Comparison of ENCODE assay signal across 21 mouse cellular contexts in genomic region chr4:83058617-83059016, GRCm38 (mm10). TPM values are rescaled to one million over a fixed set of nuclear protein-coding genes. Genes with fewer than 3 reads are reported as not detected.
A peak's percentile ranks its signal among the peaks of the same experiment; 100 is the strongest.
DNase-seq lines count a peak whose midpoint lies in the region; ATAC-seq lines count a peak whose summit lies in the region.
"Had no signal": no experiment of that assay in that cellular context is flagged by ENCODE, and none has a peak within 500 bp of the region (broad histone marks: within the 10 kb centered on the region; RNA-seq: fewer than 3 reads in every experiment).

No protein-coding gene starts in this region.

- no peaks in the 10 kb centered on the region for H3K27me3 ChIP-seq in hindbrain, embryonic 11.5 days (ENCODE audit: control insufficient read depth, insufficient read depth, low read length)
- no peaks in the 10 kb centered on the region for H3K27me3 ChIP-seq in hindbrain, embryonic 13.5 days
- H3K27me3 ChIP-seq in neural tube, embryonic 11.5 days (ENCODE audit: control insufficient read depth, insufficient read depth, low read length), result no peaks in the 10 kb centered on the region
- H3K27me3 ChIP-seq in limb, embryonic 10.5 days (ENCODE audit: low read depth, poor library complexity, severe bottlenecking), result no peaks in the 10 kb centered on the region
- no peaks in the 10 kb centered on the region for H3K27me3 ChIP-seq in forebrain, embryonic 13.5 days
- H3K27me3 ChIP-seq: embryonic facial prominence, embryonic 12.5 days; forebrain, embryonic 12.5 days; stomach, embryonic 15.5 days had no signal

- H3K4me1 ChIP-seq in hindbrain, embryonic 11.5 days (replicated peaks; ENCODE audit: control insufficient read depth, insufficient read depth, low read length), result no peaks in the 10 kb centered on the region
- H3K4me1 ChIP-seq in hindbrain, embryonic 13.5 days (replicated peaks), result no peaks in the 10 kb centered on the region; the same call in 1 of the 2 replicates
- no peaks in the 10 kb centered on the region for H3K4me1 ChIP-seq in neural tube, embryonic 11.5 days (ENCODE audit: control insufficient read depth, insufficient read depth, low read length)
- peaks cover 21% of the 10 kb centered on the region for H3K4me1 ChIP-seq in limb, embryonic 10.5 days
- no peaks in the 10 kb centered on the region for H3K4me1 ChIP-seq in forebrain, embryonic 13.5 days
- H3K4me1 ChIP-seq: stomach, embryonic 15.5 days had no signal

- 34% methylated on average over 2 of the region's 2 CpGs for WGBS in hindbrain, embryonic 11.5 days
- 7% methylated on average over 2 of the region's 2 CpGs for WGBS in hindbrain, embryonic 13.5 days
- WGBS in neural tube, embryonic 11.5 days, result 33% methylated on average over 2 of the region's 2 CpGs
- 89% methylated on average over 2 of the region's 2 CpGs for WGBS in limb, embryonic 10.5 days
- 37% methylated on average over 2 of the region's 2 CpGs for WGBS in forebrain, embryonic 13.5 days

- no peaks in the 10 kb centered on the region for H3K36me3 ChIP-seq in hindbrain, embryonic 11.5 days (ENCODE audit: control insufficient read depth, insufficient read depth, low read length)
- H3K36me3 ChIP-seq in hindbrain, embryonic 13.5 days, result no peaks in the 10 kb centered on the region
- H3K36me3 ChIP-seq in neural tube, embryonic 11.5 days (ENCODE audit: control insufficient read depth, insufficient read depth, low read length), result no peaks in the 10 kb centered on the region
- H3K36me3 ChIP-seq in limb, embryonic 10.5 days, result no peaks in the 10 kb centered on the region
- no peaks in the 10 kb centered on the region for H3K36me3 ChIP-seq in forebrain, embryonic 13.5 days (ENCODE audit: poor library complexity, severe bottlenecking)
- H3K36me3 ChIP-seq: embryonic facial prominence, embryonic 12.5 days; forebrain, embryonic 12.5 days; heart, embryonic 10.5 days; stomach, embryonic 15.5 days had no signal

- ATAC-seq in hindbrain, embryonic 11.5 days (ENCODE audit: low FRiP score), result peak; percentile 91
- ATAC-seq in hindbrain, embryonic 13.5 days (ENCODE audit: low FRiP score), result no peak
- 0 out of 2 replicates have a peak, but pooled peaks have one; percentile 48 for ATAC-seq in neural tube, embryonic 11.5 days (ENCODE audit: insufficient read depth, low FRiP score, low TSS enrichment)
- no peak for ATAC-seq in forebrain, embryonic 13.5 days

- H3K4me2 ChIP-seq in hindbrain, embryonic 11.5 days (replicated peaks; ENCODE audit: low read depth, low read length), result no peak overlapping the region
- no peak overlapping the region for H3K4me2 ChIP-seq in hindbrain, embryonic 13.5 days
- no peak overlapping the region for H3K4me2 ChIP-seq in neural tube, embryonic 11.5 days (ENCODE audit: low read depth)
- no peak overlapping the region for H3K4me2 ChIP-seq in forebrain, embryonic 13.5 days
- H3K4me2 ChIP-seq: embryonic facial prominence, embryonic 12.5 days; forebrain, embryonic 12.5 days; stomach, embryonic 15.5 days had no signal

- H3K9ac ChIP-seq in hindbrain, embryonic 11.5 days (ENCODE audit: low read depth, low read length), result no peak overlapping the region
- no peak overlapping the region for H3K9ac ChIP-seq in hindbrain, embryonic 13.5 days
- H3K9ac ChIP-seq in neural tube, embryonic 11.5 days (ENCODE audit: low read length), result no peak overlapping the region
- H3K9ac ChIP-seq in forebrain, embryonic 13.5 days, result no peak overlapping the region
- H3K9ac ChIP-seq: embryonic facial prominence, embryonic 12.5 days; forebrain, embryonic 12.5 days; stomach, embryonic 15.5 days had no signal

- no peaks in the 10 kb centered on the region for H3K9me3 ChIP-seq in hindbrain, embryonic 11.5 days (ENCODE audit: control insufficient read depth, low read length)
- H3K9me3 ChIP-seq in hindbrain, embryonic 13.5 days, result no peaks in the 10 kb centered on the region
- no peaks in the 10 kb centered on the region for H3K9me3 ChIP-seq in neural tube, embryonic 11.5 days (ENCODE audit: control insufficient read depth, low read length)
- H3K9me3 ChIP-seq in limb, embryonic 10.5 days (replicated peaks), result no peaks in the 10 kb centered on the region
- no peaks in the 10 kb centered on the region for H3K9me3 ChIP-seq in forebrain, embryonic 13.5 days (replicated peaks)
- H3K9me3 ChIP-seq: embryonic facial prominence, embryonic 12.5 days; forebrain, embryonic 12.5 days; heart, embryonic 10.5 days; stomach, embryonic 15.5 days had no signal

- H3K4me3 ChIP-seq in hindbrain, embryonic 11.5 days (ENCODE audit: low read depth, low read length), result no peak overlapping the region
- no peak overlapping the region for H3K4me3 ChIP-seq in hindbrain, embryonic 13.5 days
- no peak overlapping the region for H3K4me3 ChIP-seq in neural tube, embryonic 11.5 days (ENCODE audit: low read depth, low read length)
- no peak overlapping the region for H3K4me3 ChIP-seq in limb, embryonic 10.5 days
- H3K4me3 ChIP-seq in forebrain, embryonic 13.5 days, result no peak overlapping the region
- H3K4me3 ChIP-seq: embryonic facial prominence, embryonic 12.5 days; forebrain, embryonic 12.5 days; heart, embryonic 10.5 days; stomach, embryonic 15.5 days had no signal

- peak; percentile 59 for DNase-seq in hindbrain, embryonic 11.5 days (ENCODE audit: low spot score)
- DNase-seq in neural tube, embryonic 11.5 days (ENCODE audit: low spot score), result peak; percentile 36
- DNase-seq in neural tube, embryonic 10.5 days (ENCODE audit: extremely low spot score, low spot score), result no peak
- peak; percentile 25 for DNase-seq in limb, embryonic 10.5 days (ENCODE audit: low spot score)
- no peak for DNase-seq in ovary, postnatal 10 days (ENCODE audit: low spot score)
- DNase-seq: adrenal gland, postnatal 14 days; cerebellum, adult 8-10 months; cerebellum, postnatal 36 days; kidney, adult 8-10 months; kidney, postnatal 10 days; left cerebral cortex, postnatal 4 days; right cerebral cortex, adult 18-20 months; thymus, postnatal 25 days had no signal

- H3K27ac ChIP-seq in hindbrain, embryonic 11.5 days (ENCODE audit: low read depth, low read length), result peak overlapping the region; percentile 51; the same call in 1 of the 2 replicates
- no peak overlapping the region; the same call in 1 of the 2 replicates for H3K27ac ChIP-seq in hindbrain, embryonic 13.5 days
- H3K27ac ChIP-seq in neural tube, embryonic 11.5 days (ENCODE audit: low read depth, low read length), result no peak overlapping the region
- H3K27ac ChIP-seq in limb, embryonic 10.5 days, result peak overlapping the region; percentile 30; the same call in 1 of the 2 replicates
- no peak overlapping the region for H3K27ac ChIP-seq in forebrain, embryonic 13.5 days
- H3K27ac ChIP-seq: forebrain, embryonic 12.5 days; heart, embryonic 10.5 days; macrophage; stomach, embryonic 15.5 days had no signal

RNA-seq across cellular contexts. Expression of gene Frem1, which starts 6.5 kb away (rescaled TPM):
- polyA plus RNA-seq in hindbrain, embryonic 11.5 days (2014; fragmentation: Nextera tagmentation; extraction: Ambion mirVana), result 5.3 and 6.4 TPM in 2 replicates
- polyA plus RNA-seq in hindbrain, embryonic 13.5 days (2015; fragmentation: Nextera tagmentation; extraction: Ambion mirVana), result 2.6 and 3.4 TPM in 2 replicates
- 3.9 and 4.1 TPM in 2 replicates for polyA plus RNA-seq in neural tube, embryonic 11.5 days (2014; fragmentation: Nextera tagmentation; extraction: Ambion mirVana)
- polyA plus RNA-seq in limb, embryonic 10.5 days (2016; fragmentation: Nextera tagmentation; extraction: Ambion mirVana), result 11.6 and 13.6 TPM in 2 replicates
- polyA plus RNA-seq in forebrain, embryonic 13.5 days (2015; fragmentation: Nextera tagmentation; extraction: Ambion mirVana), result 1.7 and 1.8 TPM in 2 replicates
- polyA plus RNA-seq: C2C12, macrophage had no signal

Comparison
In these comparisons a context has a peak if more than half of its experiments do, and no peak if none do; other contexts are left out.
1. ATAC-seq: peak in hindbrain, embryonic 11.5 days (single experiment) and neural tube, embryonic 11.5 days (single experiment); none in hindbrain, embryonic 13.5 days (single experiment) and forebrain, embryonic 13.5 days (single experiment).
2. DNase-seq: peak in hindbrain, embryonic 11.5 days (single experiment), neural tube, embryonic 11.5 days (single experiment) and limb, embryonic 10.5 days (single experiment); none in neural tube, embryonic 10.5 days (single experiment) and ovary, postnatal 10 days (single experiment).
3. H3K27ac ChIP-seq: peak in hindbrain, embryonic 11.5 days (single experiment) and limb, embryonic 10.5 days (single experiment); none in hindbrain, embryonic 13.5 days (single experiment), neural tube, embryonic 11.5 days (single experiment) and forebrain, embryonic 13.5 days (single experiment).